Mouse (Mus musculus) cerebellum, adult 11 months (tissue): ENCODE measurements at regions not wholly inside any gene's neighbourhood (a gene's known extent, or its start where the extent isn't known, plus 50 kb on each side); places are given as distances from the start of the nearest gene placed in this dataset.
"Not testable (repeated sequence)": the region's sequence is repeated elsewhere in the genome, so short reads cannot be mapped to it uniquely, and the experiment has no call there.

Experiments used
- DNase-seq: peaks from one replicate; pipeline ENCODE4 v3.0.0; 2022

DNA sequence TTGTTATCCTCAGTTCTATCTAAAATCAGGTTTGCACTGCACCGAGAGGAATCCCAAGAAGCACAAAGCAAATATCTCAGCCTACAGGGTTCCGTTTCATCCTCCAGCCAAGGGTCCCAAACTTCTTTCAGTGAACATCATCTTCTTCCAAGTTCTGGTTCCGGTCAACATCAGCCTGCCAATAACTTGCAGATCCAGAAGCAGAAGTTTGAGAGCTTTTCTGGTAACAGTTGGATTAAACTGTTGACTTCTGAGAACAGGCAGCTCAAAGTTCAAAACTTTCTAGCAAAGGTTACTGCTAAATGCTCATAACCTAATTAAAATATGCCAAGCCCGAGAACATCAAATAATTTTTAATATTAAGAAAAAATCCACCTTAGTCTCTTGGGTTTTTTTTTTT is 237.0 kb upstream of the Gm37988 start:
- DNase-seq, result no peak

DNA sequence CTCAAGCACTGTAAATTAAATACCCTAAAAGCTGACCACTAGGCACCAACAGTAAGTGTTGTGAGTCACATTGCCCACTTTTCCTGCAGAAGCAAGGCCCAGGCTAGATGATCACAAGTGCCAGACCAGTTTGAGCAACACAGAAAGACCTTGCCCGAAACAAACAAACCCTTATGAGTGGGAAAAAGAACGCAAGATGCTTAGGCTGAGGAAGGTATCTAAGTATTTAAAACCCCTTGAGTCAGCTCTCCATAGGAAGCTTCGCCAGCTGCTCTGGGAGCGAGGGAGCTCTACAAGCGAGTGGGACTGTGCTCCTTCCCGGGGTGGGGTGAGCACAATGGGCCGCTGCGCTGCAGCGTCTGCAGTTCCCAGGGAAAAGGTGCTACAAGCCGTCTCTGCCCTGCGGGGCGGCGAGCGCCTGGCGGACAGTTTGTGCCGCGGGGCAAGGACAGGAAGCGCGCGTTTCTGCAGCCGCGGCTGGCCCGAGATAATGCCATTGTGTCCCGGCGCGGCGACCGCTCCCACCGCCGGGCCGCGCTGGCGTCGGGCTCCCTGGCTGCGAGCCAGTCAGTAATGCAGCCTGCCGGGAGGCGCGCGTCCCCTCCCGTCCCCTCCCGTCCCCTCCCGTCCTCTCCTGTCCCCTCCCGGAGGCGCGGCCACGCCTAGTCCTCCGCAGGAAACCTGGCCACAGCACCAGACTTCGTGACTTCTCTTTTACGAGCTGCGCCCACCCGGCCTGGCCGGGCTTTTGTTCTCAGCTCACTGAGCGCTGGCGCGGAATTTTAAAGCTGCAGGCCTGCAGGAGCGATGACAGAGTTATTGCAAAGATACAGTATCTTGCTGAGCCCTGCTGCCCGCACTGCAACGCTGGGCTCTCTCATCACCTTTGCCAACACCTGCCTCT is 236.1 kb upstream of the Gm37988 start:
- peak; percentile 27 for DNase-seq

DNA sequence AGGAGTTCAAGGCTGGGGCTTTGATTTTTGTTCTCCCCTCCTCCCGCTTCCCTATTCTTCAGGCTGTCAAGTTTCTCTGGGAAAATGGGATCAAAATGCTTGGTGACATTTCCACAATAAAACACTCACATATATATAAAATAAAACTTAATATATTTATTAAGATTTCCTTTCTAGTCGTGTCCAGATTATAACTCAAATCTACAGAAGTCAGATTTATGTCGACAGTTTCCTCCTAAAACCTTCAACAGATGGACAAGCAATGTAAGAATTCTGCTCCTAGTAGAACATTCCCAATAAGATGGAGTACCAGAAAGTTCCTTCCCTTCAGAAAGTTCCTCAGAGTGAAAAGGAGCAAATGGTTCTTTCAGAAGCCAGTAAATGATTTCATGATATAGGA is 235.4 kb upstream of the Gm37988 start:
- no peak for DNase-seq

DNA sequence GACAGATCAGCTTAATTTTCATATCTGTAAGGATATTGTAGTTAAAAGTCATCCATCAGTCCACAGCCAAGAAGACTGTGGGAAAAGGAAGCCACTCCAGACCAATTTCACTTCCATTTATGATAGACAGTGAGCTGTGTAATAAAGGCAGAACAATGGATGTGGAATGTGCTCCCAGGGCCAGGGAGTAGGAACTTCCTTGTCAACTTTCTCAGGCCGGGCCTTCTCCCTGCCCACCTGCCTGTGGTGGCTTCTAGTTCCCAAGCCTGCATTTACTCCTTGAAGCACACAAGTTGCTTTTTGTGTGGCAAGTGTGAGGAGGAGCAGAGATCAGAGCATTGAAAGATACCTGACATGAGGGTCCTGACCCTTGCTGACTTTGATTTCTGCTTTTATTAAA is 233.6 kb upstream of the Gm37988 start:
- no peak for DNase-seq

DNA sequence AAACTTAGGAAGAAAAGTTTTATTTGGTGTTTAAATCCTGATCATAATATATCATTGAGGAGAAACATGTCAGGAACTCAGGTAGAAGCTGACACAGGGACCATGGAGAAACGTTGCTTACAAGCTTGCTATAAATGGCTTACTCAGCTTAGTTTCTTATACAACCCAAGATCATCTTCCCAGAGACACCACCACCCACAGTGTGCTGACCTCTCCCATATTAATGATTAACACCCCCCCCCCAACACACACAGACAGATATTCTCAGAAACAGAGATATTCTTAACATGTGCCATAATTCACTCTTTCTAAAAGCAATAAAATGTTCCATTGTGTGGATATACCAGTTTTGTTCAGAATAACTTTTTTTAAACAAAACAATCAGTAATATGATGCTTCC is 230.7 kb upstream of the Gm37988 start:
- no peak for DNase-seq

DNA sequence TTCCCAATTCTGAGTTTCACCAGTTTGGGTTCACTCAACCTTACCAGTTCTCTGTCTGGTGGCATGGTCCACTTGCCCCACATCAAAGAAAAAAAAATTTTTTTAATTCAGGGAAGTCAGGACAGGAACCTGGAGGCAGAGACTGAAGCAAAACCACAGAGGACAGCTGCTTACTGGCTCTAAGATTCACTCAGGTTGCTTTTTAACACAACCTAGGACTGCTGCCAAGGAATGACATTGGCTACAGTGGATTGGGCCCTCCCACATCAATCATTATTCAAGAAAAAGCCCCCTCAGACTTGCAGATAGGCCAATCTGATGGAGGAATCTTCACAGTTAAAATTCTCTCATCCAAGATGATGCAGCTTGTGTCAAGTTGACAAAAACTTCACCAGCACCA is 225.2 kb upstream of the Gm37988 start:
- DNase-seq, result no peak

DNA sequence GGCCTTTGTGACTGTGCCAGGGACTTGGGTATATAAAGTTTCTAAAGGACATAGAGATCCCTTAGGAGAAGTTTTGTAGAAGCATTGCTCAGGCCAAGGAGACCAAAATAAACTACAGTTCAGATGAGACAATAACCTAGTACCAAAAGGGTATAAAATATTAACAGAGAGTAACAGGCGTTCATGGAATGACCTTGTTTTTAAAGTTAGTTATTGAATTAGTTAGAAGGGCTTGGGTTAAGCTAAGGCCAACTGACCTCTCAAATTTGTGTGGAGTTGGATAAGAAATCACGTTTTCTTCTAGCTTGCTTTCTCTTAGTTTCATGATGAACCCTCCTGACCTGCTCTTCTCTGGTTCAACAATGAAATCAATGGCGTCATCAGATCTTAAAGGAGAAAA is 209.8 kb upstream of the Gm37988 start:
- no peak for DNase-seq

DNA sequence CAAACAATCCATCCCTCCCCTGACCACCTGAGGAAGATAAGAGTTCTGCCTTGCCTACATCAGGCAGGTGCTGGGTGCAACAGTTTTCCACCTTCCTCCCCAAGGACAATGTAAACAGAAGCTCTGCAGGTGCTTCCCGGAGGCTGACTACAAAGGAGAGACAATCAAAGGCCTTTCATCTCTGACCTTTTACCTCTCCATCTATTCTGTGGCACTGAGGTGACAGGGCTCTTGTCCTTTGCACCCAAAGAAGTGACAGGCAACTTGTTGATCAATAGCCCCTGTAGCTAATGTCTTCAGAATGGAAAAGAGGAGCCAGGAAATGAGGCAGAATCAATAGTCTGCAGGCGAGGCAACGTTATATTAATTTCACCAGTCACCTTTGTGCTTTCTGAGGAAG is 209.3 kb upstream of the Gm37988 start:
- no peak for DNase-seq

DNA sequence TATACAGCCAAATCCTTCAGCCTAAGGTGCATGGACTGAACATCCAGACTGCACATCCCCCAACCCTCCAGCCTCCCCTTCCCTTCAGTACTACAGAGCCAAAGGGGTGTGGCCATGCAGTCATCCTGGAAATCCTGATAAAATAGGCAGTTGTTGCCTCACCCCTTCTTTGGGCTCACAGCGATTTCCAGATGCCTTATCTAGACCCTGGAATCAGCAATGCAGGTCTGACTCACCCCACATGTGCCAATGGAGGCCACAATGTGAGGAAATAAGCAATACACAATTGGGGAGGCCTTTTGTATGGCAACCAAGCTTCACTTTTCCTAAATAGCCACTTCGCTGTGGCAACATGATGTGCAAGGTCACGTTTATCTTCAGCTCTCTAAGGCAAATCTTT is 205.3 kb upstream of the Gm37988 start:
- DNase-seq, result no peak

DNA sequence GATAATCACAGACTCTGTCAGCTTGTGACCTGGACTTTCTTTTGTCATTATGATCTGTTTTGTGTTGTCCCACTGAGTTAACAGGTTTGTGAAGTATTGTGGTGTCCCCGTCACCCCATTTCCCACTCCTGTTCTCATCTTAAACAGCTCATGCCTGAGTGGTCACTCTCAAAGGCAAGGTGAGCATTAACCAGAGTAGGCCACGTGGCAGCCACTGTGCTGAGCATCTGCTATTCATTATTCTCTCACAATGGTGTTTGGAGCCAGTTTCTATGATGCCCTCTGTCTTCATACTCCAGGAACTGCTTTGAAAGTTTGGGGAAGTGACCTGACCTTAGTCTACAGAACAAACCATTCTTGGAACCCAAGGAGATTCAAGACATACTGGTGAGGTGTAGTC is 198.9 kb upstream of the Gm37988 start:
- no peak for DNase-seq

DNA sequence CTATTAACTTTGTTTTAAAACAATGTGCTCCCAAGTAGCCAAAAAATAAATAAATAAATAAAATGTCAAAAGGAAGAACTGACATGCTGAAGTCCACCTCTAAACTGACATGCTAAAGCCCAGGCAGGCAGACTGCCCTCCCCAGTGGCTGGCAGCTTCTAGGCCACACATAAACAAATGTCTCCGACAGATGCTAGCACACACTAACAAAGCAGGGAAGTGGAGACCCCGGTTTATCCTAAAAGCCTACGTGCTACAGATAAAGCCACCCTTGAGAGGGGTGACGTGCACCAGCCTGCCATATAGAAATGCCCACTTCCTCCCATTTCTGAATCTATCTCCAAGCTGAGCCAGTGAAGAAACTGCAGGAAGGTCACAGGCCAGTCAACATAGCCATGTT is 194.4 kb upstream of the Gm37988 start:
- DNase-seq, result no peak

DNA sequence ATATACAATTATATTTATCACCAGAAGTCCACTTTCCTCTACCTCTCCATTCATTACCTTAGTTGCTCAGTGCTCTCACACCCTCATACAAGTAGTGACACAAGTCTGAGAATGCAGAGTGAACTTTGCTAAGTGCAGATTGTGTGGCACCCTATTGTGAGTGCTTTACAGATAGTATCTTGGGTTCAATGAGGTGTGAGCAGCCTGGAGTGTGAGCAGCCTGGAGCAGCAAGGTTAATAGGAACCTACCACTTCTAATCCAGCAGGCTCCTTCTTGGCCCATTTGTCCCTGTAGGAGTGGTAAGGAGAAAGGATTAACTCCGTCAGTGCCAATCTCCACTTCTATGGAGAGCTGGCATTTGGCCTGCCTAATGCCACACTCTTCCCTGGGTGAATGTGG is 192.4 kb upstream of the Gm37988 start:
- DNase-seq, result no peak

DNA sequence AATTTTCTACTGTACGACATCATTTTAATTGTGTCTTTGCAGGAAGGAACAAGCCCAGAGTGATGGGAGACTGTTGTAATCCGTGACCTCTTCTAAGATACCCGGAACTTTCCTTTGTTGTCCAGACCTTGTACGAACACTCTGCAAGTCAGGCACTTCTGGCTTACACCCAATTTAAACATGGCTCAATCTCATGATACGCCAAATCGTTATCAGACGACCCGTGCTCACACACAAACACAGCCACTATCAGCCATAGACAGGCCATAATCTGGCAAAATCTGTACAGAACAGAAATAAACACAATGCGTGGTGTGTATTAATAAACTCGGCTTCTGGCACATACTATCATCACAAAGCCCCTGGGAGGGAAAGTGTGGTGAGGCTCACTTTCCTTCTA is 190.2 kb upstream of the Gm37988 start:
- no peak for DNase-seq

DNA sequence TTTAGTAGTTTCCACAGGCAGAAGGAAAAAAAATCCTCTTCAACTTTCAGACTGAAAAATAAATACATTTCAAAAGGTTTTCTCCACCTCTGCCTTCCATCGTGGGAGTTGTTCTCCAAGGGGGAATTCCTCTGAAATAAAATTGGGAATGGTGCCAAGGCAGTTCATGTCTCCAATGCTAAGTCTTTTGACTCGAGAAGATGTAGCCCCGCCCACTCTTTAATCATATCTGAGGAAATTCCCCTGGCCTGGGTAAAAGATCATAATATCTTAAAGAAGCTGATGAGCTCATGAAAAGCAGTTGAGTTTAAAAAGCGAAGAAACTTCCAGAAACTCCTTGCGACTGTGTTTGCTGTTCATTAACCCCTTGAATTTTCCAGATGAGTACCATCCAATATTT is 185.3 kb upstream of the Gm37988 start:
- no peak for DNase-seq

DNA sequence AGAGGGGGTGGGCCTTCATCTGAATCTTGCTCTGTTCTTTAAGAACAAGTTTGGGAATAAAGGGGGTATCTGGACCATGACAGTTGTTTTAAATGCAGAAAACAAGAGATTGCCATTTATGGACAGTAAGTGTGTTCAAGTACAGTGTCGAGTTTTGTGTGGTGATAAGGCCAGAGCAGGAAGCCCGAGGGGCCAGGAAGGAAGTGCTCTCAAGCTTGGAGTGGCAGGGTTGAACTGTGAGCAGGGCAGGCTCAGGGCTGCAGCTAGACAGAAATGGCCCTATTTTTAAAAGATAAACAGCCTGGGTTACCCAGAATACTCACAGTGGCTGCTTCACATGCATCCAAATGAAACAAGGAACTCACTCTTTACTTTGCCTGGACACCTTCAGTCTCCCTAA is 184.4 kb upstream of the Gm37988 start:
- no peak for DNase-seq

DNA sequence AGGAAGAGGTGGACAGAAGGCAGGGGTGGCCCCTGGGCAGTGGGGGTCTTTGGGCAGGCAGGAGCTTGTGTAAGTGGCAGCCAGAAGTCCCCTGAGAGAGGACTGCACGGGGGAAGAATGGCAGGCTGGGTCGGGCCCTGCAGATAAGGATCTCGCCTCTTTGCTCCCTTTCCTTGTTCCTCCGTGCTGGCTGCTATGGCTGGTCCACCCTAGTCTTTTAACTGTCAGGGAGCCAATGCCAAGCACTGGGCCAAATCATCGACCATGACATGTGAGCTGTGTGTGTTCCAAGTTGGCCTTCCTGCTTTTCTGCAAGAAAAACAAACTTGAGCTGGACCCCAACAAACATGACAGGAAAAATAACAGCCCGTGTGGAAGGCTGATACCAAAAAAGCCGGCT is 153.8 kb upstream of the Gm37988 start:
- DNase-seq, result no peak

DNA sequence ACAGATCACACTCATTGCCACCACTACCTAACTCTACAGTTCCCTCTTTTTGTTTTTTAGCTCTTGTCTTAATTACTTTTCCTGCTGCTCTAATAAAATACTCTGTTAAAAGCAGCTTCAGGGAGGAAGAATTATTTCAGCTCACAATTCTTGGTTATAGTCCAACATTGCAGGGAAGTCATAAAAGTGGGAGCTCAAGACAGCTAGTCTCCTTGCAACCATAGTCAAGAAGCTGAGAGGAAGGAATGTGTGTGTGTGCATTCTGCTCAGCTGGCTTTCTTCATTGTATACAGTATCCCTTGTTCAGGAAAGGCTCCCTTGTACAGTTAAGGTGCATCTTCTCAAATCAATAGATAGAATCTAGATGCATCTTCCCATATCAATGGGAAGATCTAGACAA is 152.4 kb upstream of the Gm37988 start:
- no peak for DNase-seq

DNA sequence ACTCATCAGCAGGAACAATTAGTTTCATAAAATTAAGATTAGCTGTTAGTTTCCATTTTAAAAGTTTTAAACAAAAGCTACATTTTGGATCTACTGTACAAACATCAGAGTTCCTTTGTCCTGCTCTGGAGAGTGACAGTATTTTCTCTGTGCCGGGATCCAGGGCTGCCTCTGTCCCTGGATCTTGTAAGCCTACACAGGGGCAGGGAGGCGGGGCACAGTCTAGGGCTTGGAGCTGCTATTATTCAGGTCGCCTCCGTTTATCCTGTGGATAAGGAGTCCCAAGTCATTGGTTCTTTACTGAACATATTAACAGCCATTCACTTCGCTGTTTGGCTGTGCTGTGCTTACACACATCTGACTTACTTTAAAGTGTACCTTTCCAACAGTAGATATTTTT is 150.8 kb upstream of the Gm37988 start:
- no peak for DNase-seq

DNA sequence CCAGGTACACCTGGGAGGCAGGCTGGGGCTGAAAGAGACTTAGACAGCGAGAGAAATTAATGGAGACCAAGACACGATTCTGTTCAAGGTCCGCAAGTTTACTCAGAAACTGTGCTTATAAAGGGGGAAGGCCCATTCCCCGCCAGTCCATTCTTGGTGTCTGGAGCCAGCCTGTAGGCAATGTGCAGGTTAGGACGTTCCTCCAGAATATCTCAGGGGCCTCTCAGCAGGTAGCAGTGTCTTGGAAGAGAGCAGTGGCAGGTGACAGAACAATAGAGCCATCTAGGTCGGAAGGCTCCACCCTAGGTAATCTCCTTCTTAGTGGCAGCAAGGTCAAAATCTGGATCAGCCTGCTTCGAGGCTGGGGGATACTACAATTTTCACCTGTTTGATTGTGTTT is 147.6 kb upstream of the Gm37988 start:
- DNase-seq, result not testable (repeated sequence)

DNA sequence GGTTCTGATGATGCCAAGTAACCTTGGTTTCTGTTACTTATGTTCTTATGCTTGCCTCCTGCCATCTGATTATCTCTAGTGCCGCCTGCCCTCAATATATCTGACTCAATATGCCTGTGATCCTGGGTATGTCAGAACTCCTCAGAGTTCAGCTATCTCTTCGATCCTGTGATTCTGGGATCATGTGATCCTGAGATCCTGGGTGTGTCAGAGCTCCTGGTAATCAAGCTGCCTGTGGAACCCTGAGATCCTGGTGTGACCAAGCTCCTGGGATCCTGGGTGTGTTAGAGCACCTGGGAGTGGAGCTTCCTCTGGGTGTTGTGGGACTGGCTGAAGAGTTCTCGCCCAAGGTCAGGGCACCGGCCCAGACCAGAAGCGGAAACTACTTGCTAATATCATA is 147.1 kb upstream of the Gm37988 start:
- not testable (repeated sequence) for DNase-seq

DNA sequence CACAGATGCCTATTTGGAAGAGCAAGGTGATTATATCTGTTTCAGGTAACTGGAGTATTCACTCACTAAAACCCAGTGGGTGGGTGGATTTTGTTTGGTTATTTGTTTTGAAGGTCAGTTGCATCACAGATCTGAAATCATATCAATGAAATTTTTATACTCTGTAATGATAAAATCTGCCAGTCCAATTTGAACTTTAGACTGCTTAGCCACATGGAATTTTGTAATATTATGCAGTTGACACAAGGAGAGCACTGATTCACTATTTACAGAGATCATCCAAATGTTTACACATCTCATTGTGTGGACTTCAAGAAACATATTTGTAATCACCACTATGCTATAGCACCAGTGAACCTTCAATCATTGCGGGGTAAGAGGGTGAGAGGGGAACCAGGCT is 145.9 kb upstream of the Gm37988 start:
- DNase-seq, result no peak

DNA sequence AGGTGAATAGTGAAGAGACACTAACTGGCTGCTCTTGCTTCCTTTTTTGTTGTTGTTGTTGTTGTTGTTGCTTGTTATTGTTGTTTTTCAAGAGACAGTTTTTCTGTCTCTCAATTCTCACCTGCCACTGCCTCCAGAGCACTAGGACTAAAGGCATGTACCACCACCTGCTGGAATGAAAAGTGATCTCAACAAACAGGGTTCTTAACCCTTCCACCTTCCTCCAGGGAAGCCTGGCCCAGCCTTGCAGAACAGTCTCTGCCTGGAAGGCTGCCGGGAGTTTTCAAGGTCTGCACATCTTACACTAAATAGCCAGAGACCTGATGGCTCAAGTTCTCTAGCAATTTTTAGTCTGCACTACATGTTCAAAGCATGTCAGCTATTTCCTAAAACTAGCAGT is 138.0 kb upstream of the Gm37988 start:
- no peak for DNase-seq

DNA sequence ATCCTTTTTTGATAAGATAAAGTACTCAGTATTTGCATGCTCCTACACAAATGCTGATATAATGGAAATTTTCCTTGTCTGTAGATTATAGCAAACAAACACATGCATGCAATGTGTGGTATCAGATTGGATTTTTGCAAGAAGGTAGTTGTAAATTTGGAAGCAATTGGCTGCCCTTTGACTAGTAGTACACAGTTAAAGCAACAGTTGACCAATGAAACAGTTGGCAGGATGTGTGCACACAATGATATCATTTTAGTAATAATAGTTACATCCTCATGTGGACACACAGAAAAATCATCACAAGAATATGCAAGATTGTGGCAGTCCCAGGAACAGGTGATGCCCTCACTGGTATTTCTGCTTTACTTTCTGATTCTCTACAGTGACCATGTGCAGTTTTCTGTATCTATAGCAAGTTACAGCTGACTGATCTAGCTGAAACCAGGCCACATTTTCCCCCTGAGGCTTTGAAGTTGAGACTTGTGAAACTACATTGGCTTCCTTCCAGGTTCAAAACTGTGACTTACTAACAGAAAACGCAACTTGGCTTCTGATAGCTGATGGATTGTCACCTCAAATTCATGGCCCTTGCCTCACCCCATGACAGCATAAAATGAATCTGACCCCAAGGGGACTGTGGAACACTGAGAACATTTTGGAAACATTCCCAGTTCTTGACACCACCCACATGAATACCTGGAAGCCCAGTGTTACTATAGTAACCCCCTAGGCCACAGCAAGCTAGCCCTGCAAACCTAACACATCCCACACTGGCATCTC is 136.3 kb upstream of the Gm37988 start:
- DNase-seq, result no peak

DNA sequence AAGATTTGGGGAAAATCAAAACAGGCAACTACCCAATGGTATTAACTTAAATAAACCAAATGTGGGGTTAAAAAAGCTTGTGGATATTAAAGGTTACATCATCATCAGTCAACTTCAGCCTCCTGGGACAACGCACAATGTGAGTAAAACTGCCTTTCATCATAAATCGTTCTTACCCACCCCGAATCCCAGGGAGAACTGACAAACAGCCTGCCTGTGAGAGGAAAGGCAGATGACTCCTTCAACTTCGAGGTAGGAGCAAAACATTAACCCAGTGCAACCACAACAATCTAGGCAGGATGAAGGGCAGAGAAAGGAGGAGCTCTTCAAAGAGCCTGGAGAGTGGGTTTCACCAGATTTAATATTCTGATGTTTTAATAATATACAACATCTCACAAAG is 135.3 kb upstream of the Gm37988 start:
- DNase-seq, result no peak

DNA sequence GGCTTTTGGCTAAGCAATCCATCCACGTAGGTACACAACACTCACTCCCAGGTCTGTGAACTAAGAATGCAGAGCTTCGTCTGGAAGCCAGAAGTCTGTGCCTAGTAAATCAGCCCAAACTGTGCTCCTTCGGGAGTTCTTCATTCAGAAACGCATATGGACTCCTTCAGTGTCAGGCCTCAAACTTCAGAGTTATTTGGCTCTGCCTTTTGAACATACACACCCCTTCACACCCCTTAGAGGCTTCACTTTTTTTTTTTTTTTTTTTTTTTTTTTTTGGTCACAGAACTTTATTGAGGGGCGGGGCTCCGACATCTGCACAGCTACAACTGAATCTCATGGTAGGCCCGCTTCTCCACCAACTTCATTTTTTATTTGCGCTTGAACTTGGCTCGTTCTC is 120.1 kb upstream of the Gm37988 start:
- no peak for DNase-seq
